Mouse (Mus musculus) left cerebral cortex, postnatal 36 days (tissue): ENCODE data around the gene Hexa. TPM values are rescaled to one million over a fixed set of nuclear protein-coding genes. Genes with fewer than 3 reads are reported as not detected.

ENCODE experiments used
- total RNA-seq, 2 experiments: library from RNA; stranded (reverse); gene quantifications; 2 replicates each; pipeline ENCODE4 v1.2.3; 2021

The Hexa gene
- total RNA-seq, 2 experiments from 2014 or later: 47.0 to 50.8 TPM

Other genes starting within 250 kb of the Hexa start
- gene Adpgk, start 248.0 kb upstream of the Hexa start, total RNA-seq: 10 to 100 TPM; 14.8 to 16.2 TPM
- 10 to 100 TPM; 42.7 to 44.6 TPM for gene Bbs4, start 186.0 kb upstream of the Hexa start, total RNA-seq
- 100 to 1,000 TPM; 101 to 125 TPM for gene Arih1, start 52.9 kb upstream of the Hexa start, total RNA-seq
- gene Tmem202, start 307 bp downstream of the Hexa start, total RNA-seq: 1 to 10 TPM; 3.9 to 5.3 TPM
- 10 to 100 TPM; 21.4 to 28.7 TPM for gene Celf6, start 38.4 kb downstream of the Hexa start, total RNA-seq
- 100 to 1,000 TPM; 152 to 159 TPM for gene Parp6, start 77.7 kb downstream of the Hexa start, total RNA-seq
- gene Pkm, start 116.8 kb downstream of the Hexa start, total RNA-seq: 1,000 to 10,000 TPM; 1,213 to 1,355 TPM
- 10 to 100 TPM; 10.4 to 10.8 TPM for gene Gramd2, start 140.6 kb downstream of the Hexa start, total RNA-seq
- gene Senp8, start 211.2 kb downstream of the Hexa start, total RNA-seq: 1 to 10 TPM; 7.6 to 9.0 TPM
- gene Myo9a, start 211.4 kb downstream of the Hexa start, total RNA-seq: 10 to 100 TPM; 65.6 to 95.9 TPM